Mouse (Mus musculus) common myeloid progenitor, adult 5-6 weeks (primary cell): Measurements from ENCODE around the gene Sarm1. TPM values are rescaled to one million over a fixed set of nuclear protein-coding genes. Genes with fewer than 3 reads are reported as not detected.
"Not testable (repeated sequence)": the region's sequence is repeated elsewhere in the genome, so short reads cannot be mapped to it uniquely, and the experiment has no call there.

Experiments used
- ATAC-seq: replicated peaks from 2 replicates; pipeline ENCODE4 v1.8.0; 2016; ENCODE audit warnings: low read depth, mild to moderate bottlenecking, moderate TSS enrichment, inconsistent platforms; ENCODE audit not compliant: poor library complexity, severe bottlenecking
- total RNA-seq: library from RNA; stranded (forward); fragments of 200-1000, 187-1606 nt; gene quantifications from 2 replicates; pipeline ENCODE4 v1.2.3, GENCODE M21; 2017

Gene Sarm1
- total RNA-seq: not detected in 2 replicates

DNA sequence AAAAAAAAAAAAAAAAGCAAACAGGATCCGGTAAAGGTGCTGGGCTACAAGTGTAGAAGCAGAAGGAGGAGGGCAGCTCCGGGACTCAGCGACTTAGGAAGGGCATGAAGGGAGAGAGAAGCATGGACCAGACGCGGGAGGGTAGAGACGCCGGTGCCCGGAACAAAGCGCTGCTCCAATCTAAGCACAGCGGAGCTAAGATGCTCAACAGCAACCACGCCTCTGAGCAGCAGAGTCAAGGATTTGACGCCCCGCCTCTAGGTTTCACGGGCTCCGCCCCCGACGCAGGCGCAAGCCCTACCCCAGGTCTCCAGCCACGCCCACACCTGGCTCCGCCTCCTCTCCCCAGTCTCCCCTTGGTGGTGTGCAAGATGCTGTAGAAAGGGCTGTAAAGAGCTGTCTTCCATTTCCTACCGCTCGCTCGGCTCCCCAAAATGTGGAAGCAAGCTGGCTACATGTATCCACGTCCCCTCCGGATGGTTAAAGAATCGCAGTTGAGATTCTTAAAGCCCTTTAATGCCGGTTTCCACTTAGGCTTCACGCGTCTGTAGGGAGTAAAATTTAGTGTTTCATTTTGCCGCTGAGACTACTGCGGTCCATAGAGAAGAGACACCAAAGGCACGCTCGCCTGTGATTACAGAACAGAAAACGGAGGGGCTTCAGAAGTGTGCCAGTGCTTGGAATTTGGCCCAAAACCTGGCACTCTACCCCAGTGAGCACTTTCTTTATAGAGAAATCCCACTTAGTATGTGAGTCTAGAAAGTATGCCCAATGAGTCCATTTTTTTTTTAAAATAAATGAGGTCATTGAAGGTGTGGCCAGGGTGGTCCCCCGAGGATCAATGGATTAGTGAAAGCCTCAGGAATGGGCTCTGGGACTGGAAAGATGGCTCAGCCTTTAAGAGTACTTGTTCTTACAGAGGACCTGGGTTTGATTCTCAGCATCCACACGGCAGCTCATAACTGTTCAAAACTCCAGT, at the start of gene Sarm1:
Gene Sarm1, minus strand, starts transcription at position 211 of the 979 bp plus-strand sequence.
- peak; percentile 96 for ATAC-seq

DNA sequence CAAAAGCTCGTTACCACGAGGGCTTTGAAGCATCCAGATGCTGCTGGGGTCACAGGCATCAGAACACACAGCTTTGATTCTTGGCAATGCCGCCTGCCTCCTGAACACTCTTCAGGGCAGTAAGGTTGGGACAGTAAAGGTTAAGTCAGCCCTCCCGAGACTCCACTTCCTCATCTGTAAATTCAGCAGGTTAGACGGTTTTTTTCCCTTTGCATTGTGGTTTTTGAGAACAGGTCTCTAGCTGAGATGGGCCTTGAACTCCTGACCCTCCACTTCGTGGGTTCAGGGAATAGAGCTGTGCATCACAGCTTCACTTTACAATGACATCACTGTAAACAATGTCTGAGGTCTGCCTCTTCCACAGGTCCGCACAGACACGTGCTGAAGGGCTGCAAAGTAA, 47.6 kb upstream of the Sarm1 start:
- 0 out of 2 replicates have a peak, but pooled peaks have one; percentile 42 for ATAC-seq

DNA sequence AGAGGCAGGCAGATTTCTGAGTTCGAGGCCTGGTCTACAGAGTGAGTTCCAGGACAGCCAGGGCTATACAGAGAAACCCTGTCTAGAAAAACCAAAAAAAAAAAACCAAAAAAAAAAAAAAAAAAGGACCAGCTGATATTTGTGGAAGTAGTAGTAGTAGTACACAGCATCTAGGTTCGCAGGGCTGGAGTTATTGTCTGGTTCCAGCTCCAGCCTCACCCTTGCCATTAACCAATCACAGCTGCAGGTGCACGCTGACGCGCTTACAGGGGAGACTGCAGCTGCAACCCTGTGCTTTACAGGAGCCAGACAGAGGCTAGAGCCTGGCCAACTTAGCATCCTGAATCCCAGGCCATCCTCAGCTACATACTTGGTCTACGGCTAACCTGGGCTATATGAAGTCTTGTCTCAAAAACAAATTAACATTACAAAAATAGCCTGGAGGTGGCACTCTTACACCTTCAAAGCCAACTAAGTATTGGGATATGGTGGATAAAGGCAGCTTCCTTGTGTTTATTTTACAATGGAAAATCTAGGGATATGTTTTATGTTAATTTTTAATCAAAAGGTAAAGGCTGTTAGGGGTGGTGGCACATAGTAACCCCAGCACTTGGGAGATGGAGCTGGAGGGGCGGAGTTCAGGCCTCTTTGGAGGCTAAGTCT, 47.0 kb upstream of the Sarm1 start:
- no peak for ATAC-seq

- no peak for ATAC-seq
These were observed 42.8 kb upstream of the Sarm1 start for GRCm38 (mm10) chr11:78540358-78540757.

GRCm38 (mm10) chr11:78536690-78537084, 39.1 kb upstream of the Sarm1 start:
- peak; percentile 5; the same call in 1 of the 2 replicates for ATAC-seq

- peak; percentile 95 for ATAC-seq
These were observed 38.6 kb upstream of the Sarm1 start, which contains the start of the genes Tnfaip1 and Ift20 for GRCm38 (mm10) chr11:78536080-78536689. Tnfaip1 (minus strand) TSS chr11:78536332. Ift20 (plus strand) TSS chr11:78536361.

- peak; percentile 7; the same call in 1 of the 2 replicates for ATAC-seq
These were observed 38.0 kb upstream of the Sarm1 start for GRCm38 (mm10) chr11:78535376-78536079.

DNA sequence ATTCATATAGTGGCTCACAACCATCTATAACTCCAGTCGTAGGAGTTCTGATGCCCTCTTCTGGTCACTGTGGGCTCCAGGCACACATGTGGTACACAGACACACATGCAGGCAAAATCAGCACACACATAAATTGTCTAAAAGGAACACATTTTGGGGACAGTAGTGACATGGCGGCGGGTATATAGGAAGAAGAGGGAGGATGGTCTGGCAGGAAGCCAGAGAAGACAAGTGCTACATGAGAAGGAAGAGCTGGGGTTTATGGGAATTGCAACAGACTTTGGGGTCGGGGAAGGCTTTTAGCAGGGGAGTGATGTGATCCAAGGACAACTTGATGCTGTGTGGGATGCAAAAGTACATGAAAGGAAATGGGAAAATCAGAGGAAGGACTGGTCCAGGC, 37.0 kb upstream of the Sarm1 start:
- no peak for ATAC-seq

GRCm38 (mm10) chr11:78531515-78531914, 34.0 kb upstream of the Sarm1 start:
- not testable (repeated sequence) for ATAC-seq

- no peak for ATAC-seq
These were observed 33.5 kb upstream of the Sarm1 start for GRCm38 (mm10) chr11:78531046-78531445.

DNA sequence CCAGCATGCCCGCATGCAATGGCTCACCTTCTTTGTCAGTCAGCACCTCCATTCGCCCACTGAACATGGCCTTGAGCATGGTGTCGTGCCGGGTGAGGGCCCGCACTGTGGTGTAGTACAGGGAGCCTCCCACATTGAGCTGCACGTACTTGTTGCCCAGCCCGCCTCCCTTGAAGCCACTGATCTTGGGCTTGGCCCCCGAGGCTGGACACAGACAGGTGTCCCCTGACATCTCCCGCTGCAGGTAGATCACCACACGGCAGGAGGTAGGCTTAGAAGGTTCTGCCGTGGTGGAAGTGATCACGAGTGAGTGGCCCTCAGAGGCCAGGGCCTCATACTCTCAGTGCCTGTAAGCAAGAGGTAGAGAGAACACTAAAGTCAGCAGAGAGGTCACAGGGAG, 32.4 kb upstream of the Sarm1 start:
- ATAC-seq: no peak

DNA sequence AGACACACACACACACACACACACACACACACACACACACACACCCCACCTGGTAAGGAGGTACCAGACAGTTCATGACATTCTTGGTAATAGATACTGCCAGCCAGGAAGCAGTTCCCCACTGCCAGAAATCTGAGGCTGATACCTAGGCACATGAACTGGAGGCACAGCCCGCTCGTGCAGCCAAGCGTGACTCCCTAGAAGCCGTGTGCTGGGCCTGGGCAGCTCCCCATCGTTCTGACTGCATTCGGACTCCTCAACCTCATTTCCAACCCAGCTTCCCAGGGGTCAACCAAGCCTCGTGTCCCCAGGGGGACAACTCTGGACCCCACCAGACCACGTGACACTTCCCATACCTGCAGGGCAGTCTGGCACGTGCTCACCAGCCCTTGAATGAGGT, 31.2 kb upstream of the Sarm1 start:
- ATAC-seq: no peak

DNA sequence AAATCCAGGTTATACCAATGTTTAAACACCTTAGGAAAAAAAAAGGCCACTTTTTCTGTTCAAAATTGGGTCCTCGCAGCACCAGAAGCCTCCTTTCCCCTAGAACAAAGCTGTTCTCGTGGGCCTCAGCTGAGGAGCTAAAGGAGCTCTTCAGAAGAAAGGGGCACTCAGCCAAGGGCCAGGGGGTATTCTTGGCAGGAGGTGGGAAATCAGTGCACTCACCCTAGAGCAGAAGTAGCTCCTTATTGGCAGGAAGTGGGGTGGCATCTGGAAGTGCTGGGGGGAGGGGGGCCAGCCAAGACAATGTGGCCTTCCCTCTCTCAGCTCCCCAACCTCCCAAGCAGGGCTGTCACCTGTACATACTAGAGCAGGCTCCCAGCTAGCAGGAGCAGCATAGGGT, 27.3 kb upstream of the Sarm1 start:
- ATAC-seq: no peak

GRCm38 (mm10) chr11:78523241-78523955, 25.8 kb upstream of the Sarm1 start:
- no peak for ATAC-seq

DNA sequence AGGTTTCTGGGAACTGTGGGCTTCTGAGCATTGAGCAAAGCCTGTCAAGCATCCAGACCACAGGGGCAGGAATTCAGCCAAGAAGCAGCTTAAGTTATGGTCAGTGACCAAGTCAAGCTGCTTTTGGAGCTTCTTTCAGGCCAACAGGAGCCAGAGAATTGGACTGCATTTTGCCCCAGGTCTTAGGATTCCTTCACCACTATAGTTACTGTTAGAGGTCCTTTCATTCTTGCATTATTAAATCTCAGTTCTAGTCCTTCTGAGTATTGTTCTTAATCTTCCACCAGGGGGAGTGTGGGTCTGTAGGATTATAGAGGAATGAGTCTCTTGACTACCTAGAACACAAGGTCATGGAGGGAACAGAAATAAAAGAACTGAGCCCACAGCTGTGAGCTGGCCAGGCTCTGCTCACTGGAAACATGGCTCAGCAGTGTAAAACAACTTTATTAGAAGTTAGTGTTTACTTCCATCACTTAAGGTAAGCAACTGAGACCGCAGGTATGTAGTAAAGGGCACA, 25.0 kb upstream of the Sarm1 start:
- peak; percentile 50; the same call in 1 of the 2 replicates for ATAC-seq

GRCm38 (mm10) chr11:78521880-78522279, 24.3 kb upstream of the Sarm1 start:
- no peak for ATAC-seq

GRCm38 (mm10) chr11:78518931-78519330, 21.4 kb upstream of the Sarm1 start:
- no peak for ATAC-seq

- ATAC-seq: no peak
These were observed 18.2 kb upstream of the Sarm1 start for GRCm38 (mm10) chr11:78515549-78516325.
